Mouse (Mus musculus): Measurements from ENCODE around the gene Fkbp8.
"Not testable (repeated sequence)": the region's sequence is repeated elsewhere in the genome, so short reads cannot be mapped to it uniquely, and the experiment has no call there.

The Fkbp8 gene

DNA sequence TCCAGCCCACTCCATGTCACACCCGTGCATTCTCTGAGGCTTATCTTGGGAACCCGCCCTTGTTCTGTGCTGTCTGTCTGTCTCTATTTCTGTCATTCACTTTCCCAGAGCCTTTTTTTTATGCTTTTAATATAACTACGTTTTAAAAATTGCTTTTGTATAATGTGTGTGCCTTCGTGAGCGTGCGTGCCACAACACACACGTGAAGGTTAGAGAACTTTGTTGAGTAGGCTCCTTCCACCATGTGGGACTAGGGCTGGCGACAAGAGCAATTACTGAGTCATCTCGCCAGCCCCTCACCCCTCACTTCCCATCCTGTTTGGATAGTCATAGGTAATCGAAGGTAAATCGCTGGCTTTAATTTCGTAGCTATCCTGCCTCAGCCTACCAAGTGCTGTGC lies 25.0 kb upstream of the Fkbp8 start:
- no peak for DNase-seq

DNA sequence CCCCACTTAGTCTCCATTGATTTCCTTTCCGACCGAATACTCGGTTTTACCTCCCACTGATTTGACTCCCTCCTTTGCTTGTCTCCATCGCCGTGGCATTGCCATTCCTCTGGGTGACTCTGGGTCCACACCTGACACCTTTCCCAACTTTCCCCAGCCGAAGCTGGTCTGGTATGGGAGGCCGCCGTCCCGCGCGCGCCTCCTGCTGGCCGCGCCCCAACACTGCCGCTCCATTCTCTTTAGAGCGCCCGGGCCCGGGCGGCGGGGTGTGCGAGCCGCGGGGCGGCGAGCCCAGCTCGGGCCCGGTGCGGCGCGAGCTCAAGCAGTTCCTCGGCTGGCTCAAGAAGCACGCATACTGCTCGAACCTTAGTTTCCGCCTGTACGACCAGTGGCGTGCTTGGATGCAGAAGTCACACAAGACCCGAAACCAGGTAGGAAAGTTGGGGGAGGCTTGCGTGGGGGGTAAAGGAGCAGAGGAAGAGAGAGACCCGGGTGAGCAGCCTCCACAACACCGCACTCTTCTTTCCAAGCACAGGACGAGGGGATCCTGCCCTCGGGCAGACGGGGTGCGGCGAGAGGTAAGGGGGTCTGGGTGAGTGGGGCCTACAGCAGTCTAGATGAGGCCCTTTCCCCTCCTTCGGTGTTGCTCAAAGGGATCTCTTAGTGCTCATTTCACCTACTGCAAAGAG lies 24.3 kb upstream of the Fkbp8 start:
- no peak for DNase-seq

DNA sequence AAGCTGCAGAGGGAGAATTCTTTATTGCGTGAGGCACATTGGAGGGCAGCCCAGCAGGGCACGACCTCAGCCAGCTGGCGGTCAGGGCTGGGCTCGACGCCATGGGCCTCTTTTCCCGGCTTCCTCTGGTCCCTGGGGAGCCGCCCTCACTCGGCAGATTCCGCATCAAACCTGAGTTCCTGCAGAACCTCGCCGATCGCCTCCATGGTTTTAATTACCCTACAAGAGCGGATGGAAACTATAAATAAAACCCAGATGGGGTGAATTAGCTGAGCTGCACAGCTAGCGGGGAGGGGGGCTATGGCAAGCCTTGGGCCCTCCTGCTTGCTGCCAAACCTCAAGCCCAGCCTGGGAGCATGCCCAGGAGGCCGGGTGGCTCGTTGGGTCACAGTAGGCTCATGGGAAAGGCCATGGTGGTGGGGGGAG lies 23.2 kb upstream of the Fkbp8 start:
- DNase-seq = peak; percentile 56

DNA sequence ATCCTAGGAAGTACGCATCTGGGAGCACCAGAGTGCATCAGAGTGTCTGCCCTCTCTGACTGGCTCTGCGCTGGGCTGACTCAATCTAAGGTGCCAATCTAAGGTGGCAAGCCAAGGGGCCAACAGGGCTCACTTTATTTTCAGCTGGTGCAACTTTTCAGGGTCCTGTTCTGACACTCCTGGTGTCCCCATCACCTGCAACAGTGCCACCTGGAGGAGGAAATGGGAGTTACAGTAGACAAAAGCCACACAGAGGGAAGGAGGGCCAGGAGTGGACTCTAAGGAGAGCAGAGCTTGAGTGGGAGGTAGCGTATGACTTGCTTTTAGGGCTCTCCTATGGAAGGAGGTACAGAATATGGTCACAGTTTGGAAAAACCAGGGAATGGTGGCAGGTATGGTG lies 22.7 kb upstream of the Fkbp8 start:
- peak; percentile 69 for DNase-seq

DNA sequence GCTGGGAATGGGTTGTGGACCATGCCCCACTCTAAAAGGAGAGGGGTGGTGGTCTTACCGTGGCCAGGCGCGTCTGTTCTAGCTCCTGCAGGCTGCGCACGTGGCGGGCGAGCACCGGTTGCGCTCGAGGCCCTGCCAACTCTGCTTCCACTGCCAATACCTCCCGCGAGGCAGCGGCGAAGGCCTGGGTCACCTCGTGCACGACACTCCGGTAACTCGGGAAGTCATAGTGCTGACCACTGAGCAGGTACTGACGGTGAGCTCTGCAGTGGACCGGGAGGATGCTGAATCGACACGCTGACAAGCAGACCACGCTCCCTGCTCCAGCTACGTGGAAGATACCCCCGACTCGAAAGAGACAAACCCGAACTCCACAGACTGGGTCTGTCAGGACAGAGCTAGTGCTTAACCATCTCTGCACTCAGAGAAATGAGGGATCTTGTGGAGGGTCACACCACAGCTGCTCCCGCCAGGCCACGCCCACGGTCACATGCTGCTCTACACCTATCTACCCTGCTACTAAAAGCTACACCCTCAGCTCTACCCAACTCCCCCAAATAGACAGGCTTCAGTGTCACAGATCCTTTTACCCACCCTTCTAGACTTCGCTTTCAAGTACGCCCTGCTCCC lies 21.7 kb upstream of the Fkbp8 start:
- no peak for DNase-seq

DNA sequence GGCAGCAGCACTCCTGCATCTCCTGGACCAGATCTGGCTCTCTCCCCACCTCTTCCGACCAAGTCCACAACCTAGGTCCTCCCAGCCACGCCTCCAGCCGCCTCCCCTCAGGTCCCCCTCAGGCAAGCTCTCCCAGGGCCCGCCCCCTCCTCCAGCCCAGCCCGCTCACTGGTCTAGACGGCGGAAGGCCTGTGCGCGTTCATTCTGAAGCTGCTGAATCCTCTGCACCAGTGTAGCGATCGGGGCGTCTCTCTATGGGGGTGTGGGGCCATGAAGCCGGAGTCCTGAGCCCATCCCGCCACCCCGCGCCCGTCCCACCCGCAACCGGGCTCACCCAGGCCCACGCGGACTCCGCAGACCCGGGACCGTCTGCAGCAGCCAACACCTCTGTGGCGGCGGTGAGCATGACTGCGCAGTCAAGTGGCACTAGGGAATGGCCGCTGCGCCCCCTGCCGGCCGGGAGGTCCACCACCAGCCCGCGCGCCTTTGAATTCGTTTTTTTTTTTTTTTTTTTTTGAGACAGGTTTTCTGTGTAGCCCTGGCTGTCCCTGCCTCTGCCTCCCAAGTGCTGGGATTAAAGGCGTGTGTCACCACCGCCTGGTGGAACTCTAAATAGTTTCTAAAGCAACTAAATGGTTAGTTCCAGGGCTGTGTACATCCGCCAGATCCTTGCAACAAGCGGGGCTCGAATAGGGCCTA lies 21.0 kb upstream of the Fkbp8 start, which contains the start of gene Rex1bd:
Gene Rex1bd (minus strand): TSS at position 425 of the 699 bp plus-strand sequence.
- DNase-seq = peak; percentile 95

DNA sequence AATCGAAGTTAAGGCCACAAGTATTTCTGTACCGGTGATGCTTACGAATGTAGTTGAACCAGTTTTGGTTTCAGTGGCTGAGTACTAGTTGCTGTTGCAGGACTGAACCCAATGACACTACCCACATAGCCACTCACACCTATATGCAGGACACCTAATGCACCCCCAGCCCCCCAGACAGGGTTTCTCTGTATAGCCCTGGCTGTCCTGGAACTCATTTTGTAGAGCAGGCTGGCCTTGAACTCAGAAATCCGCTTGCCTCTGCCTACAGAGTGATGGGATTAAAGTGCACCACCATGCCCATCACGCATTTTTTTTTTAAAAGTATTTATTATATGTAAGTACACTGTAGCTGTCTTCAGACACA lies 20.5 kb upstream of the Fkbp8 start:
- no peak for DNase-seq

DNA sequence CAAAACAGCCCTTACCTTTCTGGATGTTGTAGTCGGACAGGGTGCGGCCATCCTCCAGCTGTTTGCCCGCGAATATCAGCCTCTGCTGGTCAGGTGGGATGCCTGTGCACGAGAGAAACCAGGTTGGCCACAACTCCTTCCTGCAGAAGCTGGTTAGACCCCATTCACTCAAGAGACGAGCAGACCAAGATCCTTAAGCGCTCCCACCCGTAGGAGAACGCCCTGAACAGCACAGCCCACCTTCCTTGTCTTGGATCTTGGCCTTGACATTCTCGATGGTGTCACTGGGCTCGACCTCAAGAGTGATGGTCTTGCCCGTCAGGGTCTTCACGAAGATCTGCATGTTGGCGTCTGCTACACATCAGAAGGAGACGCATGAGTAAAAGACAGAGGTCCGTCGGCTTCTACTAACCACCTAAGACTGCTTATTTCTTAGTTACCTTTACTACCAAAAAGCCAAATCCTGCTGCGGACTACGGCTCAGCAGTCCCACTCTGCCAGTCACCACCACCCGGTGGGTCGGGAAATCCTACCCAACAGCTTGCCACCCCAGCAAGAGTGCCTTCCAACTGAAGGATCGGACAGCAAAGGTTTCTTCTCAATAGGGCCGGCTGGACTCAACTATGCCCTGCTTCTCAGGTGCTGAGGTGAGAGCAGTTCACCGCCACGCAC lies 18.1 kb upstream of the Fkbp8 start:
- DNase-seq = no peak

DNA sequence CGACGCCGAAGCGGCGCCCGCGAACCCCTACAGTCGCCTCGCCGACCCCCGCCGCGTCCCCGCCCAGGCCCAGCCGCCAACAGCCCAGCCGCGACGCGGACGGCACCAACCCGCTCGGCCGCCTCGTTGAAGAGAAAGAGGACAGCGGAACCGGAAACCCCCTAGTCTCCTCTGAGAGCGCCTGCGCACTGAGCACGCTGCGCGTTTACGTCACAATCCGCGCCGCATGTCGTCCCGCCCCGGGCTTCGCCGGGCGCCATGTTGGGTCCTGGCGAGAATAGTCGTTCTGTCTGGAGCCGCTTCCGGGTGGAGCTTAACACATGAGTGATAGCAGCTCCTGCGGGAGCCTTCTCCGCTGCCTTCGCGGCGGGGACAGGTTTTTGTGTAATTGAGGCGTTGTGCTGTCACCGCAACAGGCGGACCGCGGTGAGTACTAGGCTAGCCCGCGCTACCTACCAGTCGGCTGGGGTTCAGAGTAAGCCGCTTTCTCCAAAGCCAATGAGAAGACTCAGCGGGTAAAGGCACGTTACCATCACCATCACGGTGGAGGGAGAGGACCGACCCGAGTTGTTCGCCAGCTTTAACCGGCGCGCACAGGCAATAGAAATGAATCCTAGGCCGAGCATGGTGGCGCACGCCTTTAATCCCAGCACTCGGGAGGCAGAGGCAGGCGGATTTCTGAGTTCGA lies 17.2 kb upstream of the Fkbp8 start, which contains the start of gene Uba52:
Gene Uba52 (minus strand): TSS at position 574 of the 688 bp plus-strand sequence.
- peak; percentile 97 for DNase-seq

DNA sequence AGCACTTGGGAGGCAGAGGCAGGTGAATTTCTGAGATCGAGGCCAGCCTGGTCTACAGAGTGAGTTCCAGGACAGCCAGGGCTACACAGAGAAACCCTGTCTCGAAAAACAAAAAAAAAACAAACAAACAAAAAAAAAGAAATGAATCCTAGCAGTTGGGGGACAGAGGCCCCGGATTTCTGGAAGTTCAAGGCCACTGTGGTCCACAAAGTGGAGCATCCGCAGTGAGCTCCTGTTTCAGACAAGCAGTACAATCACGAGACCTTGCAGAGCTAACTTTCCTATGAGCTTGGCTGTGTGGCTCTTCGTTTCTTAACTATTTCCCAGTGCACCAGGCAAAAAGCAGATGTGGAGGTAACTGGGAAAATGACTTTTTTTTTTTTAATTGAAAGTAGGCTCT lies 16.4 kb upstream of the Fkbp8 start:
- DNase-seq = not testable (repeated sequence)

DNA sequence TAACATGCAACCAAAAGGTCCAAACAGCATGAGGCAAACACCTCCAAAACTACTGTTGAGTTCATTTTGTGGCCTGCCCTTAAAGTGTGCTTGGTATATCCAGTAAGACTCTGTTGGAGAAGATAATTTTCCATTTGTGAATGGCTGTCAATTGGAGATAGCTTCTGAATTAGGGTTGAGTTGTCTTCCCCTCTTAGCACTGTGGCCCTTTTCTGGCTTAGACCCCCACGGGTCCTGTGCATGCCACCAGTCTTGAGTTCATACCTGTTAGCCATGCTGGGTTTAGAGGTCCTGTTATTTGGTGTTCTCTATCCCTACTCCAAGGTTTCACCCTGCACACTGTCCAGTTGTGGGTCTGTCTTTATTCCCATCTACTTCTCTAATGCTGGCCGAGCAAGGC lies 15.8 kb upstream of the Fkbp8 start:
- no peak for DNase-seq

DNA sequence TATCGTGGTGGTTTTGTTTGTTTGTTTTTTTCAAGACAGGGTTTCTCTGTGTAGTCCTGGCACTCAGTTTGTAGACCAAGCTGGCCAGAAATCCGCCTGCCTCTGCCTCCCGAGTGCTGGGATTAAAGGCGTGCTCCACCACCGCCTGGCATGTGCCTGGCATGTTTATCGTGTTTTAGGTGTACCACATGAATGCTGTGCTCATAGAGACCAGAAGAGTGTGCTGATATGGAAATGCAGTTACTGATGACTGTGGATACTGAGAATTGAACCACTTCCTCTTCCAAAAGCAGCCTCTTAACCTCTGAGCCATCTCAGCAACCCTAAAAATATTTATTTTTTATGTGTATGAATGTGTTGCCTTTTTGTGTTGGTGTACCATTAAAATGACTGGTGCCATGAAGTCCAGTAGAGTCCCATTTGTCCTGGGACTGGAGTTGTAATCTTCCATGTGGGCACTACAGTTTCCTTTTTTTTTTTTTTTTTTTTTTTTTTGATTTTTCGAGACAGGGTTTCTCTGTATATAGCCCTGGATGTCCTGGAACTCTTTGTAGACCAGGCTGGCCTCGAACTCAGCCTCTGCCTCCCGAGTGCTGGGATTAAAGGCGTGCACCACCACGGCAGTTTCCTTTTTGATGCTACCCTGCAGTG lies 15.1 kb upstream of the Fkbp8 start:
- no peak for DNase-seq

DNA sequence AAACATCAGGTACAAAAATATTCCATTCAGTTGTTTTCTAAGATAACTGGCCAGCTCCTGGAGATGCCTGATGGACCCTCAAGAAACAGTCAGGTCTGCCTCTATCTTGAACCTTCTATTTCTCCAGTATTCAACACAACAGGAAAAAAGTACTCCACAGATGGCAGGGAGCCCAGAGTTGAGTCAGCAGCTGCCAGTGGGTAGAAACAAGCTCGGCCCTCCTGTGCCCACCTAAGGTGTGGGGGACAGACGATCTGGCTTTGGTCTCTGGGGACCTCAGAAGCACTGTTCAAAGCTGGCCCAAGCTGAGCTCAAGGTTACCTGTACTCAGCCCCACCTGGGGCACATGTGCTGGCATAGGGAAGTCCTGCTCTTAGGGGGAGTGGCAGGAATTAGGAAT lies 14.1 kb upstream of the Fkbp8 start:
- no peak for DNase-seq

DNA sequence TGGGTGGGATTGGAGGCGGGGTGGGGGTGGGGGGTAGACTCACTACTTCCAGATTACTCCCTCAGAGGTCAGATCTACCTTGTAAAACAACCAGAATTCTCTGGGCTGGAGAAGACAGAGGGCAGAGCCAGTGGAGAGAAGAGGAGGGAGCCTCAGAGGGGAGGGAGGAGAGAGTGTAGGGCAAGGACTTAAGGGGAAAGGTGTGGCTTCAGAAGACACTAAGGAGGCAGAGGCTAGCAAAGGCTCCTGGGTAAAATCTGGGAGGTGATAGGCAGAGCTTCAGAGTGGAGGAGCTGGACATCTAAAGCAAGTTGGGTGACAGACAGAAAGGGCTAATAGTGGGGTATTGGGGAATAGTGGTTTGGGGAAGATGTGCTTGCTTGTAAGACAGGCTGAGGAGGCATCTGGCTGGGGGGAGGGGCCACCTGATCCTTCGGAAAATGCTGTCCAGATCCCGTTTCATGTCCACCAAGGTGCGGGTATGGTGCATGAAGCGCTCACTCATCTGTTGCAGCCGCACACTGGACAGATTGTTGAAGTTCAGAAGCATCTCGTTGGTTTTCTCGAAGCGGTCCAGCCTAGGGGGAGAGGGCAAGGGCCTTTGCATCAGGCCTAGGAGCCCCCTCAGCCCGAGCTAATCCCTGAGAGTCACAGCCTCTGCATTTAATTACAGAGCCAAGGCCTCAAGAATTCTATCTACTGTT lies 9.4 kb upstream of the Fkbp8 start:
- no peak for DNase-seq

DNA sequence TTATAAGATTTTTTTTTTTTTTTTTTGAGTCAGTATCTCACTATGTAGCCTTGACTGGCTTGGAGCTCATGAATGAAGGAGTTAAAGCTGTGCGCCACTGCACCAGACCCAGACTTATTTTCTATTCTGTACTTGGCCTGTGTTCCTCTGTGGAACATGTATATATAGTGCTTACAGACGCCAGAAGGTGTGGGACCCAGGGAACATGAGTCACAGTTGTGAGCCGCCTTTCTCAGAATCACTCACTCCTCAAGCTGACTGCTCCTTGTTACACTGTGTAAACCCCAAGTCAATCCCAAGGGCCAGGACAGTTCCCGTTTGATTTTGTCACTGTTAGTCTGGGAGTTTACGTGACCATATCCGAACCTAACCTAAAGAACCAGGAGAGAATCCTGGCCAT lies 8.5 kb upstream of the Fkbp8 start:
- DNase-seq = no peak

DNA sequence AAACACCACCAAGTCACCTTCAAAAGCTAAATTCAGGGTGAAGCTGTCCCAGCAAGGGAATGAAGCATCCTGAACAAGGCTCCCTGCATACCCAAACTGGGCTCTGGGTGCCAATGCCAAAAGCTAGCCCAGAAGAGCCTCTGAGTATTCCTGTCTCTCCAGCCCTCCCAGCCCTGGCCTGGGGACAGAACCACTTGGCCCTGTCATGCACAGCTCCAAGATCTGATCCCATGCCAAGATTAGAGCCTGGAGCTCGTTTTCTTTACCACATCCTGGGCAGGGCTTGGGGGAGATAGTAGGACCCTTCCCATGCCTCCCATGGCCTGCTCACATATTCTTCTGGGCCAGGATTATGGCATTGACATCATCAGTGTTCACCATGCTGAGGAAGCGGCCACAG lies 7.9 kb upstream of the Fkbp8 start:
- no peak for DNase-seq

DNA sequence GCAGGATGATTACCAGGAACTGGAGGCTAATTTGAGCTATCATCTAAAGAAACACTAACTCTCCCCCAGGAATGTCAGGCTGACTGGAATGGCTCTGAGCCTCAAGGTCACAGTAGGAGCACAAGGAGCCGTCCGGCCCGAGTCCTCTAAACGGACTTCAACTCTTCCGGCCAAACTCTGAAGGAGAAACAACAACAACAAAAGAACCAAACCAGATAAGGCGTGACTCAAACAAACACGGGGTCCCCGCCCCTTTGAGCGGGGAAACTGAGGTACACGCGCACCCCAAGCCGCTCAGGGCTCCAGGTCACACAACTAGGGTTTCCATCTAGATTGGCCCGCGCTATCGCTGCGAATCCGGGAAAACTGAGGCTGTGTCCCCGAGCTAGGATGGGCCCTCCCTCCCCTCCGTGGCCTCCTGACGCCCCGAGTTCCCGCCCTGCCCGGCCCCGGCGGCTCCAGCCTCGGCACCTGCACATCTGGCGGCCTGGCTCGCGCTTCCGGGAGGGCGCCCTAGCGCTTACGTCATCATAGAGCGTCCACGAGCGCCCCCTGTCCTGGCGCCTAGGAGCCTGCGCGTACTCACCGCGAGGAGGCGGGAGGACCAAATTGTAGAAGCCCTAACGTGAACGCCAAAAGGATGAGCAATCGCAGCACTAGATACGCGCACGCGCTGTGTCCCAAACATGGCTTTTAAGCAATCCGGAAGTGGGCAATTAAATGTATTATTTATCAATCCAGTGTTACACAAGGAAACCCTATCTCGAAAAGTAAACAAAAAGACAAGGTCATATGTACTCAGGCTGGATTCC lies 4.7 kb upstream of the Fkbp8 start:
- peak; percentile 97 for DNase-seq

DNA sequence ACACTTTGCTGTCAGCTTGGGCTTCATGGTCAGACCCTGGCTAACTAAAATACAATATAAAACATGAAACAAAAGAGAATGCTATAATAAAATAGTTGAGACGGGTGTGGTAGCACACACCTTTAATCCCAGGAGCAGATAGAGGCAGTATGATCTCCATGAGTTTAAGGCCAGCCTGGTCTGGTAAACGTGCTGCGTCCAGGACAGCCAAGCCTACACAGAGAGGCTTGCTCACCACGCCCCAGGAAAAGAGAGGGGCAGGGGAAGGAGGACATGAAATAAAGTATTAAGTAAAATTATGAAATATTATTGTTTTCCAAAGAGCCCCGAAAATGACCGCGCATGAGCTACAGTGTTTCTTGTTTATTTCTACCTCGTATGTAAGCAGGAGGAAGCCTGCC lies 413 bp upstream of the Fkbp8 start:
- DNase-seq = no peak

DNA sequence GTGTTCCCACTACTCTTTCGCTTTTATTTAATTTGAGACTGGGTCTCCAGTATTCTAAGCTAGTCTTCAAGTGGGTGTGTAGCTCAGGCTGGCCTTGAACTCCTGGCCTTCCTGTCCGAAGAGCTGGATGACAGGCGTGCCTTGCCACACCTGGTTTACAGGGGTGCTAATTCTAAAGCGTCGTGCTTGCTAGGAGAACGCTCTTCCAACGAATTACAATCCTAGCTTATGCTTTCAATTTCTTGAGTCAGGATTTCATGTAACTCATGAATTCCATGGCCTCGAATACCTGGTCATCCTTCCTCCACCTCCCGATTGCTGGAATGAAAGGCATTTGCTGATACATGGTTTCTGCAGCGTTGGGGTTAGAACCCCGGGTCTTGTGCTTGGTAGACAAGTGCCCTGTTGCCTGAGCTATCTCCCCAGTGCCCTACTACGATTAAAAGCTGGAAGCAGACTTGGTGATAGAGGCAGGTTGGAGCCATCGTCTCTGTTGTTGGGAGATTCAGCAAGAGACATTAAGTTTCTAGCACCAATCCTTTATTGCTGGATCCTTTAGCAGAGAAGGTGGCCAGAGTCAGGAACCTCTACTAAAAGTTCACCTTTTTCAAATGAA lies 766 bp downstream of the Fkbp8 start:
- no peak for DNase-seq

DNA sequence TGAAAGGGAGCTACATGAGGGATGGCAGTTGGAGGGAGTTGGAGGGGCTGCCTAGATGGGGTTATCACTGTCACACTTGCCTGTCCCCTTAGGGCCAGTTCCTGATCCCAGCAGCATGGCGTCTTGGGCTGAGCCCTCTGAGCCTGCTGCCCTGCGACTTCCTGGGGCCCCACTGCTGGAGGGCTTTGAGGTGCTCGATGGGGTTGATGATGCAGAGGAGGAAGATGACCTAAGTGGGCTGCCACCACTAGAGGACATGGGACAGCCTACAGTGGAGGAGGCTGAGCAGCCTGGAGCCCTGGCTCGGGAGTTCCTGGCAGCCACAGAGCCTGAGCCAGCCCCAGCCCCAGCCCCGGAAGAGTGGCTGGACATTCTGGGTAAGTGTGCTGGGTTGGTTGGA lies 1.8 kb downstream of the Fkbp8 start:
- no peak for DNase-seq

Data from layer of hippocampus, adult 9-11 months (tissue).